Mouse (Mus musculus): ENCODE data around the gene A230072I06Rik. TPM values are rescaled to one million over a fixed set of nuclear protein-coding genes. Genes with fewer than 3 reads are reported as not detected.

A230072I06Rik gene
- polyA plus RNA-seq (2011; ENCODE audit: insufficient read depth, insufficient read length, low read depth, missing spikeins), result not detected in 2 replicates

DNA sequence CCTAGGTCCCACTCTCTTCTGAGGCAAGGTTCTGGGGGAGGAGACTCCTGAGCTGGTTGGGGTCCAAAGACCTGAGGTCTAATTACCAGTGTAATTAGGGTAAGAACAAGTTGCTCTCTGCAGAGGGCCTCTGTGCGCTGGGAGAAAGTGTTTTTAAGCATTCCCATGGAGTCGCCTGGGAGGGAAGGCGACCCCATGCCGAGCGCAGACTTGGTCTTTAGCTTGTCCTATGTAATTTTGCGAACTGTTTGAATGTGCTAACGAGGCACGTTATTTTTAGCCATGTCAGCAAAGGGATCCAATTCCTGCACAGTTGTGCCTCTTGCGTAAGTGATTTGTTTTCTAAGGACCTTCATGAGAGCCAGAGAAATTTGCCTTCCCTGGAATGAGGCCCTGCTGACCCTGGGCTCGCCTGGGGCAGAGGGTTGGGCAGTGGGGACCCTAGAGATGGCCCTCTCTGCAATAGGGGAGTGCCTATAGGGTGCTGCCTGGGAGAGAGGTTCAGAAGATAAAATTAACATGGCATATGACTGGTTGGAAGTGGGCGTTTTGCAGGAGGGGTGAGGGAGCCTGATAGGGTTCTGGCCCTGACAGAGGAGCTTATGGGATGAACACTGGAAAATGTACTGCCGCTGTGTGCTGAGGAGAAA lies at the start of gene A230072I06Rik:
A230072I06Rik (plus strand) TSS at position 157 of the 650 bp plus-strand sequence.
- no peaks in the 10 kb centered on the region for H3K4me1 ChIP-seq (ENCODE audit: control insufficient read depth, insufficient read depth, low read length)
- no peaks in the 10 kb centered on the region for H3K9me3 ChIP-seq (replicated peaks; ENCODE audit: control insufficient read depth, insufficient read depth, low read length, poor library complexity, severe bottlenecking)
- H3K27ac ChIP-seq (ENCODE audit: insufficient read depth, low read length), result no peak within 1 kb of the TSS
- H3K27me3 ChIP-seq (ENCODE audit: control insufficient read depth, insufficient read depth, low read length, poor library complexity, severe bottlenecking), result no peaks in the 10 kb centered on the region
- no peak within 1 kb of the TSS for H3K4me3 ChIP-seq (ENCODE audit: low read depth, low read length)
- H3K9ac ChIP-seq (ENCODE audit: low read depth, poor library complexity, severe bottlenecking), result no peak within 1 kb of the TSS
- TF ChIP-seq CTCF (IDR thresholded peaks at IDR 0.05; ENCODE audit: low read depth, low read length), result no peak
- no peak for TF ChIP-seq POLR2A (IDR thresholded peaks at IDR 0.05; ENCODE audit: insufficient read depth, low read length)
- TF ChIP-seq EP300 (IDR thresholded peaks at IDR 0.05; ENCODE audit: insufficient read depth, low read depth, low read length), result no peak
- H3K36me3 ChIP-seq (ENCODE audit: control insufficient read depth, insufficient read depth, low read length, poor library complexity, severe bottlenecking), result no peaks in the 10 kb centered on the region

DNA sequence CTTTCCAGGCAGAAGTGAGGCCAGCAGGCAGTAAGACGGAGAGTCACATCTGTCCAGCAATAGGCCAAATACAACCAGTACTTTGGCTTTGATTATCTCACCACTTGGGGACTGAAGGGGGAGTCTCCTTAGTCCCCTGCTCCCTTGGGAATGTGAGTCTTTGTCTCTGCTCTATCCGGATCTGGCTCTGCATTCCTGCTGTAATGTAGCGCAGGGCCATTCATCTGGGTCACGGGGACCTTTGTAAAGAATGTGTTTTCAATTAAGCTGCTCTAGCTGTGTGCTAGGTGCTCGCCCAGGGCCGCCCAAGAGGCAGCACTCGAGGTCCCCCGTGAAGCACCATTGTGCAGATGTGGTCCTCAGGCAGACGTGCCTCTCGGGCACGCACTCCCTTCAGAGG lies 44.6 kb upstream of the A230072I06Rik start:
- Histone ChIP-seq H3K4me3 (ENCODE audit: low read depth, low read length) (no peak overlapping the region), H3K27me3 (ENCODE audit: control insufficient read depth, insufficient read depth, low read length, poor library complexity, severe bottlenecking) (no peaks in the 10 kb centered on the region), H3K4me1 (ENCODE audit: control insufficient read depth, insufficient read depth, low read length) (no peaks in the 10 kb centered on the region), H3K9ac (ENCODE audit: low read depth, poor library complexity, severe bottlenecking) (no peak overlapping the region), H3K27ac (ENCODE audit: insufficient read depth, low read length) (no peak overlapping the region), H3K36me3 (ENCODE audit: control insufficient read depth, insufficient read depth, low read length, poor library complexity, severe bottlenecking) (no peaks in the 10 kb centered on the region), H3K9me3 (replicated peaks; ENCODE audit: control insufficient read depth, insufficient read depth, low read length, poor library complexity, severe bottlenecking) (no peaks in the 10 kb centered on the region)
- no peak for TF ChIP-seq POLR2A (IDR thresholded peaks at IDR 0.05; ENCODE audit: insufficient read depth, low read length)
- no peak for TF ChIP-seq CTCF (IDR thresholded peaks at IDR 0.05; ENCODE audit: low read depth, low read length)
- no peak for TF ChIP-seq EP300 (IDR thresholded peaks at IDR 0.05; ENCODE audit: insufficient read depth, low read depth, low read length)

DNA sequence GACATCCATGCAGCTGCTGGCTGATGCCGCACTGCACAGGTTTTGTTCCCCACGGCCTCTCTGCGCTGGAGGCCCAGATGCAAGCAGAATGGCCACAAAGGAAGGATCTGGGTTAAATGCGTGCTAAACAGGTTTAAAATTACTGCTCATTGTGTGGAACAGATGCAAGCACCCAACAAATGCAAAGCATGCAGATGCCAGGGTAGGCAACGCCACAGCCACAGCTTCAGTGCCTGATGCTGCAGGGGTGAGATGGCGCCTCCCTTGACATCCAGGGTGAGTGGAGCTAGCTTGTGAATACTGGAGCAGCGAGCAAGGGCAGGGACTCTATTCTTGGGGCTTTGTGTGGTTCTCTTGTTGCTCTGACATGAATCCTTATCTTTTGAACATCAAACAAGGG lies 39.8 kb upstream of the A230072I06Rik start:
- no peak overlapping the region for H3K27ac ChIP-seq (ENCODE audit: insufficient read depth, low read length)
- no peaks in the 10 kb centered on the region for H3K27me3 ChIP-seq (ENCODE audit: control insufficient read depth, insufficient read depth, low read length, poor library complexity, severe bottlenecking)
- H3K9ac ChIP-seq (ENCODE audit: low read depth, poor library complexity, severe bottlenecking), result no peak overlapping the region
- H3K4me3 ChIP-seq (ENCODE audit: low read depth, low read length), result no peak overlapping the region
- no peaks in the 10 kb centered on the region for H3K9me3 ChIP-seq (replicated peaks; ENCODE audit: control insufficient read depth, insufficient read depth, low read length, poor library complexity, severe bottlenecking)
- no peaks in the 10 kb centered on the region for H3K4me1 ChIP-seq (ENCODE audit: control insufficient read depth, insufficient read depth, low read length)
- TF ChIP-seq POLR2A (IDR thresholded peaks at IDR 0.05; ENCODE audit: insufficient read depth, low read length) (no peak), CTCF (IDR thresholded peaks at IDR 0.05; ENCODE audit: low read depth, low read length) (no peak), EP300 (IDR thresholded peaks at IDR 0.05; ENCODE audit: insufficient read depth, low read depth, low read length) (no peak)
- no peaks in the 10 kb centered on the region for H3K36me3 ChIP-seq (ENCODE audit: control insufficient read depth, insufficient read depth, low read length, poor library complexity, severe bottlenecking)

DNA sequence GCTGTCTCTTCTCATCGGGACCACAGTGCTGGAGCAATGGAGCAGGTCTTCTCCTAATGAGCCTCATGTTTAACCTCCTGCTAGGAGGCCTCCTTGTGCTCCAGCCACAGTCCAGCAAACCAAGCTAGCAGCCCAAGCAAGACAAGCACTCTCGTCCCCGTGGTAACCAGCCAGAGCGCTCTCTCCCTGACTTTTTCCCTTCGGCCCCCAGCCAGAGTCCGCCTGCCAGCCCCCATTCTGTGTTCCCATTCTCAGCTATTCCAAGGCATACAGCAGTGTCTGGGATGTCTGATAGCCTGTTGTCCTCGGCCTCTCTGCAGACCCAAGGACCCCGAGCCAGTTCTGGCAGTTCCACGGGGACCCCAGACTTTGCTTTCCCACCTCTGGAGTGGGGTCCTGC lies 38.5 kb upstream of the A230072I06Rik start:
- no peaks in the 10 kb centered on the region for H3K27me3 ChIP-seq (ENCODE audit: control insufficient read depth, insufficient read depth, low read length, poor library complexity, severe bottlenecking)

DNA sequence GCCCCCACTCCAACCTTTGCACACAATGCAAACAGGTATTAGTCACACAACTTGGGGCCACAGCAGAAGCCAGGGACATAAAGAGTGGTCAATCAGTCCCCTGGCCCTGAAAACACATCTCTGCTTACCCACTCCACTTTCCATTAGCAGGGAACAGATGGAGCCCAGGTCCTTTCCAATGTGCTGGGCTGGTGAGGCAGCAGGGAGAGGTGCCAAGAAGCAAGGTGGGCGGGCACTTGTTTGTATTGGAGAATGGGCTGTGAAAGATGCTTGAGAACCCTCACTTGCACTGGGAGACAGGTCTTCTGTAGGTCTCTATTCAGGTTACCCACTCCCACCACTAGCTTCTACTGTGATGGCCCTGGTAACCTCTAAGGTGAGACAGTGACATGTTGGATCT lies 34.9 kb upstream of the A230072I06Rik start:
- H3K9ac ChIP-seq (ENCODE audit: low read depth, poor library complexity, severe bottlenecking), result no peak overlapping the region
- no peaks in the 10 kb centered on the region for H3K36me3 ChIP-seq (ENCODE audit: control insufficient read depth, insufficient read depth, low read length, poor library complexity, severe bottlenecking)
- no peak overlapping the region for H3K27ac ChIP-seq (ENCODE audit: insufficient read depth, low read length)
- H3K4me3 ChIP-seq (ENCODE audit: low read depth, low read length), result no peak overlapping the region
- H3K4me1 ChIP-seq (ENCODE audit: control insufficient read depth, insufficient read depth, low read length), result no peaks in the 10 kb centered on the region
- H3K9me3 ChIP-seq (replicated peaks; ENCODE audit: control insufficient read depth, insufficient read depth, low read length, poor library complexity, severe bottlenecking), result no peaks in the 10 kb centered on the region
- no peaks in the 10 kb centered on the region for H3K27me3 ChIP-seq (ENCODE audit: control insufficient read depth, insufficient read depth, low read length, poor library complexity, severe bottlenecking)
- TF ChIP-seq CTCF (IDR thresholded peaks at IDR 0.05; ENCODE audit: low read depth, low read length), result no peak
- TF ChIP-seq EP300 (IDR thresholded peaks at IDR 0.05; ENCODE audit: insufficient read depth, low read depth, low read length), result no peak
- no peak for TF ChIP-seq POLR2A (IDR thresholded peaks at IDR 0.05; ENCODE audit: insufficient read depth, low read length)

More for the DNA sequence above, 38.5 kb upstream of the A230072I06Rik start:
- TF ChIP-seq CTCF (IDR thresholded peaks at IDR 0.05; ENCODE audit: low read depth, low read length) (no peak), POLR2A (IDR thresholded peaks at IDR 0.05; ENCODE audit: insufficient read depth, low read length) (no peak), EP300 (IDR thresholded peaks at IDR 0.05; ENCODE audit: insufficient read depth, low read depth, low read length) (no peak)
- Histone ChIP-seq H3K9ac (ENCODE audit: low read depth, poor library complexity, severe bottlenecking) (no peak overlapping the region), H3K27ac (ENCODE audit: insufficient read depth, low read length) (no peak overlapping the region), H3K4me3 (ENCODE audit: low read depth, low read length) (no peak overlapping the region), H3K36me3 (ENCODE audit: control insufficient read depth, insufficient read depth, low read length, poor library complexity, severe bottlenecking) (no peaks in the 10 kb centered on the region), H3K4me1 (ENCODE audit: control insufficient read depth, insufficient read depth, low read length) (no peaks in the 10 kb centered on the region), H3K9me3 (replicated peaks; ENCODE audit: control insufficient read depth, insufficient read depth, low read length, poor library complexity, severe bottlenecking) (no peaks in the 10 kb centered on the region)

DNA sequence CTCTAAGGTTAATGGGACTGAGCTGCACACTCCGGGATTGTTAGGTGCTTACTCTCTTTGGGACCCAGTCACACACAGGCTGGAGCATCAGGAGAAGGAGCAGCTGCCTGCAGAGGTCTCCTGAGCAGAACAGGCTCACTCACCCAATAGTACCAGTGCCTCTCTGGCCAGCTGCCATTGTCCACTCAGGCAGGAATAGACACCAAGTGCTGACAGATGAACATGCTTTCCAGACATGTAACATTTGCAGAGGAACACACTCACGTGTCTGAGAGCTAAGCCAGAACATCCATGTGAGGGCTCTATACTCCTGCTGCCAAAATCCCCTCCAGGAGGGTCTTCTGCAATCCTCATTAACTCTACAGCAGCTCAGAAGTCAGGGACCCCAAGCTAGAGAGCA lies 18.7 kb upstream of the A230072I06Rik start:
- Histone ChIP-seq H3K4me3 (ENCODE audit: low read depth, low read length) (no peak overlapping the region), H3K9me3 (replicated peaks; ENCODE audit: control insufficient read depth, insufficient read depth, low read length, poor library complexity, severe bottlenecking) (no peaks in the 10 kb centered on the region), H3K4me1 (ENCODE audit: control insufficient read depth, insufficient read depth, low read length) (no peaks in the 10 kb centered on the region), H3K36me3 (ENCODE audit: control insufficient read depth, insufficient read depth, low read length, poor library complexity, severe bottlenecking) (no peaks in the 10 kb centered on the region), H3K27me3 (ENCODE audit: control insufficient read depth, insufficient read depth, low read length, poor library complexity, severe bottlenecking) (no peaks in the 10 kb centered on the region), H3K9ac (ENCODE audit: low read depth, poor library complexity, severe bottlenecking) (no peak overlapping the region), H3K27ac (ENCODE audit: insufficient read depth, low read length) (no peak overlapping the region)
- TF ChIP-seq CTCF (IDR thresholded peaks at IDR 0.05; ENCODE audit: low read depth, low read length) (no peak), POLR2A (IDR thresholded peaks at IDR 0.05; ENCODE audit: insufficient read depth, low read length) (no peak), EP300 (IDR thresholded peaks at IDR 0.05; ENCODE audit: insufficient read depth, low read depth, low read length) (no peak)
